Mouse (Mus musculus) cortical plate, adult 2 months (tissue): Measurements from ENCODE around the gene Ifi35. TPM values are rescaled to one million over a fixed set of nuclear protein-coding genes. Genes with fewer than 3 reads are reported as not detected.
"Not testable (repeated sequence)": the region's sequence is repeated elsewhere in the genome, so short reads cannot be mapped to it uniquely, and the experiment has no call there.

Source experiments
- H3K27ac ChIP-seq: fragments of 200-500 bp; 2 replicates; pipeline ENCODE4 v1.5.1; 2012; ENCODE audit warnings: low read length, control low read depth, inconsistent platforms; ENCODE audit not compliant: insufficient read depth
- H3K4me1 ChIP-seq: fragments of 200-500 bp; 2 replicates; pipeline ENCODE4 v1.6.1; 2011; ENCODE audit warnings: low read length; ENCODE audit not compliant: control insufficient read depth, insufficient read depth
- H3K4me3 ChIP-seq: fragments of 200-500 bp; 2 replicates; pipeline ENCODE4 v1.5.1; 2011; ENCODE audit warnings: mild to moderate bottlenecking, low read length, control low read depth; ENCODE audit not compliant: insufficient read depth
- CTCF ChIP-seq: fragments of 200-500 bp; IDR thresholded peaks from 2 replicates; pipeline ENCODE4 v1.5.1; 2011; ENCODE audit warnings: mild to moderate bottlenecking, control low read depth, low read length; ENCODE audit not compliant: insufficient read depth; ENCODE audit errors: extremely low read depth
- POLR2A ChIP-seq: fragments of 200-500 bp; IDR thresholded peaks from 2 replicates; pipeline ENCODE4 v1.6.1; 2011; ENCODE audit warnings: mild to moderate bottlenecking, low read length, control low read depth; ENCODE audit not compliant: insufficient read depth; ENCODE audit errors: extremely low read depth
- polyA plus RNA-seq: library from polyadenylated mRNA; depleted of rRNA; stranded (reverse); fragments of >200 nt; gene quantifications from 2 replicates; pipeline ENCODE4 v1.2.3, GENCODE M21; 2012

Gene Ifi35
- polyA plus RNA-seq, 1 experiment = 7.3 TPM

GRCm38 (mm10) chr11:101442760-101443159, 5.4 kb upstream of the Ifi35 start:
- no peak overlapping the region for H3K27ac ChIP-seq

GRCm38 (mm10) chr11:101446319-101446718, 1.9 kb upstream of the Ifi35 start:
- Histone ChIP-seq H3K4me3 (no peak overlapping the region), H3K4me1 (peaks cover 3% of the 10 kb centered on the region), H3K27ac (no peak overlapping the region)
- no peak for TF ChIP-seq CTCF
- TF ChIP-seq POLR2A = no peak

More at GRCm38 (mm10) chr11:101442760-101443159, 5.4 kb upstream of the Ifi35 start:
- Histone ChIP-seq H3K4me1 (peaks cover 3% of the 10 kb centered on the region; the same call in 1 of the 2 replicates), H3K4me3 (peak overlapping the region; percentile 52)
- no peak for TF ChIP-seq CTCF

GRCm38 (mm10) chr11:101446860-101447259, 1.3 kb upstream of the Ifi35 start:
- H3K4me3 ChIP-seq, H3K4me1 ChIP-seq, H3K27ac ChIP-seq: not testable (repeated sequence)

DNA sequence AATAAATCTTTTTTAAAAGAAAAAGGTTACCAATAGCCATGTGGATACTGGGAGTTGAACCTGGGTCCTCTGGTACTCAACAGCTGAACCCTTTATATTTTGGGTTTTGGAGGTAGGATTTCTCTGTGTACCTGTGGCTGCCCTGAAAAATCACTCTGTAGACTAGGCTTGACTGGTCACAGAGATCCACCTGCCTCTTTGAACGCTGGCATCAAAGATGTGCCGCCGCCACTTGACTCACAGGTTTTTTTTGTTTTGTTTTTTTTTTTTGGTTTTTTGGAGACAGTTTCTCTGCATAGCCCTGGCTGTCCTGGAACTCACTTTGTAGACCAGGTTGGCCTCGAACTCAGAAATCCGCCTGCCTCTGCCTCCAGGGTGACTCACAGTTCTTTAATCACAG, 421 bp upstream of the Ifi35 start:
- H3K27ac ChIP-seq = no peak overlapping the region
- H3K4me1 ChIP-seq = peaks cover 3% of the 10 kb centered on the region
- TF ChIP-seq POLR2A (no peak), CTCF (no peak)
- no peak overlapping the region for H3K4me3 ChIP-seq

- no peak for TF ChIP-seq POLR2A
- no peak for TF ChIP-seq CTCF
- H3K4me1 ChIP-seq = no peaks in the 10 kb centered on the region; the same call in 1 of the 2 replicates
- H3K27ac ChIP-seq = no peak overlapping the region
- peak overlapping the region; percentile 36; the same call in 1 of the 2 replicates for H3K4me3 ChIP-seq
Measured at GRCm38 (mm10) chr11:101448899-101449298, 692 bp downstream of the Ifi35 start.

DNA sequence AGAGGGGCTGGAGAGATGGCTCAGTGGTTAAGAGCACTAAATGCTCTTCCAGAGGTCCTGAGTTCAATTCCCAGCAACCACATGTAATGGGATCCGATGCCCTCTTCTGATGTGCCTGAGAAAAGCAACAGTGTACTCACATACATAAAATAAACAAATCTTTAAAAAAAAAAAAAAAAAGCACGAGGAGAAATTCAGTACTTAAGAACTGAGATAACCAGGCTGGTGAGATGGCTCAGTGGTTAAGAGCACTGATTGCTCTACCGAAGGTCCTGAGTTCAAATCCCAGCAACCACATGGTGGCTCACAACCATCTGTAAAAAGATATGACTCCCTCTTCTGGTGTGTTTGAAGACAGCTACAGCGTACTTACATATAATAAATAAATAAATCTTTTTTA, 1.4 kb downstream of the Ifi35 start:
- not testable (repeated sequence) for H3K27ac ChIP-seq, H3K4me1 ChIP-seq, H3K4me3 ChIP-seq

GRCm38 (mm10) chr11:101450394-101450793, 2.2 kb downstream of the Ifi35 start:
- Histone ChIP-seq H3K27ac (no peak overlapping the region), H3K4me1 (no peaks in the 10 kb centered on the region; the same call in 1 of the 2 replicates), H3K4me3 (no peak overlapping the region)
- TF ChIP-seq CTCF (no peak), POLR2A (no peak)

- H3K27ac ChIP-seq = no peak overlapping the region
- no peaks in the 10 kb centered on the region; the same call in 1 of the 2 replicates for H3K4me1 ChIP-seq
- TF ChIP-seq POLR2A (no peak), CTCF (no peak)
- H3K4me3 ChIP-seq = no peak overlapping the region
Measured at GRCm38 (mm10) chr11:101451536-101451935, 3.3 kb downstream of the Ifi35 start.

- TF ChIP-seq CTCF = no peak
- no peak for TF ChIP-seq POLR2A
- Histone ChIP-seq H3K27ac (no peak overlapping the region), H3K4me3 (no peak overlapping the region), H3K4me1 (no peaks in the 10 kb centered on the region; the same call in 1 of the 2 replicates)
Measured at GRCm38 (mm10) chr11:101452093-101452774, 4.0 kb downstream of the Ifi35 start.

DNA sequence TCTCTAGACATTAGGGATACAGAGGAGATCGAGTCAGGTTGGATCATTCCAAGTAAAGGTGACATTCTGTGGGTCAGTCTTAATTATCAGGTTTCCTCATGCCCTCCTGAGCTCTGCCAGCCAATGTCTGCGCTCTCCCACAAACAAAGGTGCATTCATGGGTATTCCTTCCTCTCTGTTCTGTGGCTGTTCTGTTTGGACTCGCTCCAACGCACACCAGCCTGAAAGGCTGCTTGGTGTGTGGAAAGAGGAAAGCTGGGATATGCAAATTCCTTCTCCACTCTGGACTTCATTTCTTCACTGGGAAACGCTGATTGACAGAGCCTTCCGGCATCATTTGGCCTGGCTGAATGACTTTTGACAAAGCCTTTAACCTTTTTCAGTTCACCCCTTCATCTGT, 6.5 kb downstream of the Ifi35 start:
- Histone ChIP-seq H3K4me1 (no peaks in the 10 kb centered on the region), H3K27ac (no peak overlapping the region), H3K4me3 (no peak overlapping the region)
- TF ChIP-seq POLR2A = no peak
- TF ChIP-seq CTCF = no peak

- TF ChIP-seq POLR2A (no peak), CTCF (no peak)
- no peaks in the 10 kb centered on the region for H3K4me1 ChIP-seq
- no peak overlapping the region for H3K27ac ChIP-seq
- no peak overlapping the region for H3K4me3 ChIP-seq
Measured at GRCm38 (mm10) chr11:101455627-101456026, 7.4 kb downstream of the Ifi35 start.
